Mouse (Mus musculus) embryo, embryonic 11.5 days (tissue): ENCODE results near the gene Gnaq.
A peak's percentile ranks its signal among the peaks of the same experiment; 100 is the strongest.
"Not testable (repeated sequence)": the region's sequence is repeated elsewhere in the genome, so short reads cannot be mapped to it uniquely, and the experiment has no call there.

Experiments
- DNase-seq: peaks from one replicate; pipeline ENCODE4 v3.0.0-alpha.2; 2012; ENCODE audit warnings: low read depth, low spot score

Gnaq gene

GRCm38 (mm10) chr19:16132791-16132864 lies at the start of gene Gnaq:
Gnaq (plus strand) TSS chr19:16132831.
- DNase-seq: no peak

- not testable (repeated sequence) for DNase-seq
These were observed 48.5 kb upstream of the Gnaq start for GRCm38 (mm10) chr19:16083981-16084630.

GRCm38 (mm10) chr19:16085248-16085647 lies 47.4 kb upstream of the Gnaq start:
- DNase-seq: no peak

- no peak for DNase-seq
These were observed 46.5 kb upstream of the Gnaq start for GRCm38 (mm10) chr19:16086154-16086553.

DNA sequence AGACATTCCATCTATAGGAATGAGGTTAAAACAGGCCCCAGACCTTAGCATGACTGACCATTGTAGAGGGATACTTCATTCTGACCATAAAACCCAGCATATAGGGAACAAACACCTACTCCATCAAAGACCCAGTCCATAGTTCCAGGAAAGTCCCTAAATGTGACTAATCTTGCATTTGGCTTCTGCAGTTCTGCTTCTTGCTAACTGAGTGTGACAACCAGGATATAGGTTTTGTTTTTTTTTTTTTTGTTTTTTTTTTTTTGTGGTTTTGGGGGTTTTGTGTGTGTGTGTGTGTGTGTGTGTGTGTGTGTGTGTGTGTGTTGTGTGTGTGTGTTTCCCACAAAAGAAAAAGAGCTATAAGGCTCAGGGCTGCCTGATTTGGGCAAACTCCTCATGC lies 46.0 kb upstream of the Gnaq start:
- DNase-seq: no peak

- DNase-seq: no peak
These were observed 45.2 kb upstream of the Gnaq start for GRCm38 (mm10) chr19:16087391-16087790.

DNA sequence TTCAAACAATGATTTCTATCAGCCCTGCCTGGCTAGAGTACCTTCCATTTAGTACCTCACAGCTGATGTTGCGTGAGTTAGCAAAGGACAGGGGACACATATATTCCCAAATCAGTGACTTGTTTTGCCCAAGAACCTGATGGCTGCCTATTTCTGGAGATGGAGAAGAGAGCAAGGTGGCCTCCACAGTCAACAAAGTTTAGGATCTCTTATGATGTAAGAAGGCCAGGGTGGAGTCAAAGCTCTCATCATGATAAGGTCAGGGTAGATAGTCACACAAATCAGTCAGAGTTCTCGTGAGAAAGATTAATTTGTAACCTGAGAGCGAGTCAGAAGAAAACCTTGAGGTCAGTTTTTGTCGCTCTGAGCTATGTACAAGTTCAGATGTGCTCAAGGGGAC lies 39.0 kb upstream of the Gnaq start:
- DNase-seq: no peak

DNA sequence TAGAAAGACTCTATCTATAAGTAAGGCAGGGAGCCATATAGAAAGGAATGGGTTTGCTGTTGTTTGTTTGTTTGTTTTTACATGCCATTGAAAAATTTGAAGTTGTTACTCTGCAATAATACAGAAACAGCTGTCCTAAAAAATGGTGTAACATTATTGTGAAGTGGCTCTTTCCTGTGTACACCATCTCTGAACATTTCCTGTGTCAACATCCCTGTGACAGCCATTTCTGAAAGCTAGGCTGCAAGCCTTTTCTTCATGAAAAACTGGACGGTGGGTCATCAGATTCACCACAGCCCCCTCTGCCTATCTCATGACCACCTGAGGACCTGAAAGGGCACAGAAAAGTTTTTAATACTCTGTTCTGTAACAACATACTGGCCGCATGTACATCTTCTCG lies 22.7 kb upstream of the Gnaq start:
- DNase-seq: no peak

- DNase-seq: no peak
These were observed 22.0 kb upstream of the Gnaq start for GRCm38 (mm10) chr19:16110670-16111069.

- DNase-seq: no peak
These were observed 19.3 kb upstream of the Gnaq start for GRCm38 (mm10) chr19:16113295-16113694.

DNA sequence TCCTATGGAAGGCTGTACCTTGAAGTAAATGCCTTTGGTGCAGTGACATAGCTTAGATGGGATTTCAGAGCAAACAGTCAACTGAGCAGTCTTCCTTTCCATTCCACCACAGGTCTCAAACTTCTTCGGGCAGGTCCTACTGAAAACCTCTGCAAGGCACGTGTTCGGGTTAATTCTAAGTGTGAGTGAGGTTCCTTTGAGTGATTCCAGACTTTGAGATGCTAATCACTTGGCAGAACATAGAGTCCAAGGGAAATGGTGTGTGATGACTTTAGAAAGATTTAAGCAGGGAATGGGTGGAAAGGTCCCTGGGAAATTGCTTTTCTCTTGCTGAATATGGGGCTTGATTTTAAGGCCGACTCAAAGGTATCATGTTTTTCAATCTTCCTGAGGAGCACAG lies 14.2 kb upstream of the Gnaq start:
- no peak for DNase-seq

DNA sequence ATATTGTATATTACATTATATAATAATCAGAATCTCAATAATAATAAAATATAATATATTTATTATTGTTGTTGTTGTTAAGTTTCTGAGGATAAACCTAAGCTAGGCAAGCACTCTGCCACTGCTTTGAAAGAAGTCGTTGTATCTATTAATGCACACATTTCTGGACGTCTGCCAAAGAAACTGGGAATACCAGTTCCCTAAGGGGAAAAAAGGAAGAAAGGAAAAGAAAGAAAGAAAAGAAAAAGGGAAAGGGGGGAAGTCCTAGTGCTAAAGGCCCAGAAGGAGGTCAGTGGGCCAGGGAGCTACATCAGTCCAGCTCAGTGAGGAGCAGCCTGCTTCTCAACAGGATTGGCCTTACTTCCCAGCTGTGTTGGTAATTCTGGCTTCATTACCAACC lies 11.3 kb upstream of the Gnaq start:
- DNase-seq: no peak

- DNase-seq: no peak
These were observed 3.9 kb upstream of the Gnaq start for GRCm38 (mm10) chr19:16128715-16129114.

GRCm38 (mm10) chr19:16129171-16129570 lies 3.5 kb upstream of the Gnaq start:
- DNase-seq: no peak

- no peak for DNase-seq
These were observed 2.2 kb upstream of the Gnaq start for GRCm38 (mm10) chr19:16130476-16130875.

DNA sequence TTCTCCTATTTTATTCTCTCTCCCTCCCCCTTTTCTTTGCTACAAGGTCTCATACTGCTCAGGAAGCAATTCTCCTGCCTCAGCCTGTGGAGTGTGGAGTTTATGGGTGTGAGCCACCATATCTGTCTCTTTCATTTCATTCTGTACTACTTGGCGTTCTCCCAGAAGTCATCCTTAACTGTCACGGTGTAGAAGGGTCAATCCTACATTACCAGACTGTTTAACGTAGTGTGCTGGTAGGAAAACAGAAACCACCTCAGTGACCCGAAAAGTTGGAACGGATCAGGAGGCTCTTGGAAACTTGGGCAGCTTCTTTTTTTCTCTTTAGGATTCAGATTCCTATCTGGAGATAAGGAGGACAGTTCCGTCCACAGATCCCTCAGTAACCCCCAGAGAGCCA lies 800 bp upstream of the Gnaq start:
- no peak for DNase-seq

DNA sequence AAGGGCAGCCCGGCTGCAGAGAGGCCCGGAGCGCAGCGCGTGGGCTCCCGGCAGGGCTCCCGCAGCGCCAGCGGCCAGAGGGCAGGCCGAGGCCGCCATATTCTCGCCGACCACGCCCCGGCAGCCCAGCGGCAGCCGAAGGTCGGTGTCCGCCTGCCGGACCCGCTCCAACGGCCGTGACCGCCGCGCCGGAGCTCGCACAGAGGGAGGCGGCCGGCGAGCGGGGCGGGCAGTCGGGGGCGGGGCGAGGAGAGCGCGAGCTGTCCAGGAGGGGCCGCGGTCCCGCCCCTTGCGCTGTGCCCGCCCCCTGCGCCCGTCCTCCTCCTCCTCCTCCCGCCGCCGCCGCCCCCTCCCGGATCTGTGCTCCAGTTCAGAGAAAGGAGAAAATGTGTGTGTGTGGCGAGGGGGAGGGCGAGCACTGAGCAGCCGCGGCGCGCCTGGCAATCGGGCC lies 266 bp upstream of the Gnaq start:
- peak; percentile 79 for DNase-seq

DNA sequence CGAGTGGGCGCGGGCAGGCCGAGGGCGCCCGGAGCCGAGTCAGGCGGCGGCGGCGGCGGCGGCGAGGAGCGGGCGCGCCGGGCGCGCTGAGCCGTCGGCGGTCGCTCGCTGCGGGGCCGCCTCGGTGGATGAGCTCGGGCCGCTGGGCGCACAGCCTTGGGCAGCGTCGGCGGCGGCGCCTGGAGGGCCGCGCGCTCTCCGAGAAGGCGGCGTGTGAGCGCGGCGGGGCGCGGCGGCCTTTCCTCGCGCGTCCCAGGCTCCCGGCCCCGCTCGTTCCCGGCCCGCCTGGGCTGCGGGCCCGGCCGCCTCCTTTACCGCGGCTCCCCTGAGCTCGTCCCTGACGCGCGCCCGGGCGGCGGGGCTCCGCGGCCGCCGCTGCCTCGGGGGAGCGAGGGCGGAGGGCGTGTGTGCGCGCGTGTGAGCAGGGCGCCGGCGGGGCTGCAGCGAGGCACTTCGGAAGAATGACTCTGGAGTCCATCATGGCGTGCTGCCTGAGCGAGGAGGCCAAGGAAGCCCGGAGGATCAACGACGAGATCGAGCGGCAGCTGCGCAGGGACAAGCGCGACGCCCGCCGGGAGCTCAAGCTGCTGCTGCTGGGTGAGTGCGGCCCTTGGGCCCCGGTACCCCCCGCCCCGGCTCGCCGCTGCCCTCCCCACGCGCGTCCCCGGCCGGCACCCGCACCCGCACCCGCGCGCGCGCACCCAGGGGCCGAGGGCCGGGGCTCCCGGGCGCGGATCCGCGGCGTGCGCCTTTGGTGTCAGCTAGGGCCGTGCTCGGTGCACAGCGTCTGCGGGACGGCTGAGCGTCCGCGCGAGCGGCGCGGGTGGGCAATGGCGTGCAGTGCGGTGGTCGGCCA lies 462 bp downstream of the Gnaq start:
- DNase-seq: peak; percentile 54

- no peak for DNase-seq
These were observed 1.3 kb downstream of the Gnaq start for GRCm38 (mm10) chr19:16133721-16134570.

DNA sequence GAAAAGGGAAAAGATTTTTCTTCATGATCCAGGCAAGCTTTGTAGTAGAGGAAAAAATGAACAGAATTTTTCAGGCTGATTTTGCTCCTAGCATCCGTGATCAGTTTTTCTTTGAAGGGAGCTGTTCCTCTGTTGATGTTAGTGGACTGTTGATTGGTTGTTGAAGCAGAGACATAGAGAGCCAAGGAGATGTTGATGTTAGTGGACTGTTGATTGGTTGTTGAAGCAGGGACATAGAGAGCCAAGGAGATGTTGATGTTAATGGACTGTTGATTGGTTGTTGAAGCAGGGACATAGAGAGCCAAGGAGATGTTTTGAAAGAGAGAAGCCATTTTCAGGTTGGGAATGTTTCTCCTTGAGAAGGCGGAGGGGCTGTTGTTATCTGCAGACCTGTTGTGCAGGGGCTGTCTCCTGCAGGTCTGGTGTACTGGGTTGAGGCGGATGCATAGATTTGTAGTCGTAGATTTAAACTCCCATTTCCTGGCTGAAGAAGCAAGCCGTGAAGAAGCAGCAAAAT lies 5.5 kb downstream of the Gnaq start:
- DNase-seq: no peak

- no peak for DNase-seq
These were observed 8.1 kb downstream of the Gnaq start for GRCm38 (mm10) chr19:16140710-16141109.

- DNase-seq: no peak
These were observed 9.2 kb downstream of the Gnaq start for GRCm38 (mm10) chr19:16141857-16142256.

- DNase-seq: no peak
These were observed 10.4 kb downstream of the Gnaq start for GRCm38 (mm10) chr19:16142990-16143389.
